Mouse (Mus musculus) thymus, adult 2 months (tissue): ENCODE data around the gene Bdnf. TPM values are rescaled to one million over a fixed set of nuclear protein-coding genes. Genes with fewer than 3 reads are reported as not detected.

Source experiments
- DNase-seq: peaks from one replicate; pipeline ENCODE4 v3.0.0; 2021
- H3K27ac ChIP-seq: fragments of 200-500 bp; 2 replicates; pipeline ENCODE4 v1.5.1; 2012; ENCODE audit warnings: low read length, control low read depth; ENCODE audit not compliant: control insufficient read depth, insufficient read depth
- H3K27me3 ChIP-seq: fragments of 200-500 bp; 2 replicates; pipeline ENCODE4 v1.6.1; 2012; ENCODE audit warnings: mild to moderate bottlenecking, low read length, moderate library complexity, mixed read lengths; ENCODE audit not compliant: control insufficient read depth, insufficient read depth
- H3K36me3 ChIP-seq: fragments of 200-500 bp; 2 replicates; pipeline ENCODE4 v1.6.1; 2012; ENCODE audit warnings: mild to moderate bottlenecking, low read length, moderate library complexity; ENCODE audit not compliant: control insufficient read depth, insufficient read depth
- H3K4me1 ChIP-seq: fragments of 200-500 bp; replicated peaks from 2 replicates; pipeline ENCODE4 v1.6.1; 2012; ENCODE audit warnings: low read length; ENCODE audit not compliant: control insufficient read depth, insufficient read depth
- H3K4me3 ChIP-seq: fragments of 200-500 bp; 2 replicates; pipeline ENCODE4 v1.5.1; 2012; ENCODE audit warnings: mild to moderate bottlenecking, low read length, control low read depth, moderate library complexity; ENCODE audit not compliant: control insufficient read depth, insufficient read depth
- CTCF ChIP-seq: fragments of 200-500 bp; IDR thresholded peaks from 2 replicates; pipeline ENCODE4 v1.5.1; 2012; ENCODE audit warnings: mild to moderate bottlenecking, control low read depth, low read length, moderate library complexity, borderline replicate concordance; ENCODE audit not compliant: control insufficient read depth, poor library complexity, insufficient read depth; ENCODE audit errors: extremely low read depth
- POLR2A ChIP-seq: fragments of 200-500 bp; IDR thresholded peaks from 2 replicates; pipeline ENCODE4 v1.6.1; 2012; ENCODE audit warnings: mild to moderate bottlenecking, low read length, control low read depth, moderate library complexity; ENCODE audit not compliant: control insufficient read depth, poor library complexity, insufficient read depth; ENCODE audit errors: extremely low read depth
- WGBS: fragments of 180-500 bp; shearing (Covaris S2); methylation state at CpG from one replicate; pipeline ENCODE4 v1.1.7; 2018; 5-methylcytosine and 5-hydroxymethylcytosine counted together
- polyA plus RNA-seq: library from polyadenylated mRNA; depleted of rRNA; stranded (reverse); fragments of >200 nt; gene quantifications from 2 replicates; pipeline ENCODE4 v1.2.3, GENCODE M21; 2012; rRNA removed

Bdnf gene
- polyA plus RNA-seq, result 0.17 and 0.24 TPM in 2 replicates

DNA sequence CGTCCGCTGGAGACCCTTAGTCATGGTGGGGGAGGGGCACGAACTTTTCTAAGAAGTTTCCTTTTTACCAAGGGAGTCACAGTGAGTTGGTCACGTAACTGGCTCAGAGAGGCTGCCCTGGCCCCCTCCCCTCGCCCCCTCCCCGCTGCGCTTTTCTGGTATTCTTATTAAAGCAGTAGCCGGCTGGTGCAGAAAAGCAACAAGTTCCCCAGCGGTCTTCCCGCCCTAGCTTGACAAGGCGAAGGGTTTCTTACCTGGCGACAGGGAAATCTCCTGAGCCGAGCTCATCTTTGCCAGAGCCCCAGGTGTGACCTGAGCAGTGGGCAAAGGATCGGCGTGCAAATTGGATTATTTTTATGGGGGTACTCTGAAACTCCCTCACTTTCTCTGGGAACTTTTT is at the start of gene Bdnf:
Gene Bdnf, plus strand, starts transcription at position 169 of the 400 bp plus-strand sequence.
- TF ChIP-seq POLR2A, result no peak
- TF ChIP-seq CTCF, result no peak
- H3K4me1 ChIP-seq, result no peaks in the 10 kb centered on the region
- peaks cover 4% of the 10 kb centered on the region; the same call in 1 of the 2 replicates for H3K27me3 ChIP-seq
- H3K27ac ChIP-seq, result no peak within 1 kb of the TSS
- H3K36me3 ChIP-seq, result no peaks in the 10 kb centered on the region
- DNase-seq, result no peak
- 7% methylated on average over 15 of the region's 15 CpGs for WGBS
- no peak within 1 kb of the TSS for H3K4me3 ChIP-seq

DNA sequence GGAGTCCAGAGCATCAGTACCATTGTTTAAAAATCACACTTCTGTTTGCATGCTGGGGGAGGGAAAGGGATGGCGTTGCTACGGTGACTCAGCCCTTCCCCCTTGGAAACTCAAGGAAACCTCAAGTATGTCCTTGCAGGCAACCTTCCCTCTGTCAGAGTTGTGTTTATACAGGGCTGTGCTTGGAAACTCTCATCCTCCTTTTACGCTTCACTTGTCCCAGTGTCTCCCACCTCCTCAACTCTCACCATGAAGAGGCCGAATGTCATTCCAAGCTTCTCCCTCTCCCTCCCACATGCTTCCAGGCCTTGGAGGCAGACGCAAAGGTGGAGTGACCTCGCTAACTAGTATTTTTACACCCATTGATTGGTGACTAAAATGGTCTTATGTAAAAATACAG is 47.6 kb upstream of the Bdnf start:
- no peaks in the 10 kb centered on the region for H3K27me3 ChIP-seq
- 85% methylated on average over 6 of the region's 6 CpGs for WGBS
- DNase-seq, result no peak

DNA sequence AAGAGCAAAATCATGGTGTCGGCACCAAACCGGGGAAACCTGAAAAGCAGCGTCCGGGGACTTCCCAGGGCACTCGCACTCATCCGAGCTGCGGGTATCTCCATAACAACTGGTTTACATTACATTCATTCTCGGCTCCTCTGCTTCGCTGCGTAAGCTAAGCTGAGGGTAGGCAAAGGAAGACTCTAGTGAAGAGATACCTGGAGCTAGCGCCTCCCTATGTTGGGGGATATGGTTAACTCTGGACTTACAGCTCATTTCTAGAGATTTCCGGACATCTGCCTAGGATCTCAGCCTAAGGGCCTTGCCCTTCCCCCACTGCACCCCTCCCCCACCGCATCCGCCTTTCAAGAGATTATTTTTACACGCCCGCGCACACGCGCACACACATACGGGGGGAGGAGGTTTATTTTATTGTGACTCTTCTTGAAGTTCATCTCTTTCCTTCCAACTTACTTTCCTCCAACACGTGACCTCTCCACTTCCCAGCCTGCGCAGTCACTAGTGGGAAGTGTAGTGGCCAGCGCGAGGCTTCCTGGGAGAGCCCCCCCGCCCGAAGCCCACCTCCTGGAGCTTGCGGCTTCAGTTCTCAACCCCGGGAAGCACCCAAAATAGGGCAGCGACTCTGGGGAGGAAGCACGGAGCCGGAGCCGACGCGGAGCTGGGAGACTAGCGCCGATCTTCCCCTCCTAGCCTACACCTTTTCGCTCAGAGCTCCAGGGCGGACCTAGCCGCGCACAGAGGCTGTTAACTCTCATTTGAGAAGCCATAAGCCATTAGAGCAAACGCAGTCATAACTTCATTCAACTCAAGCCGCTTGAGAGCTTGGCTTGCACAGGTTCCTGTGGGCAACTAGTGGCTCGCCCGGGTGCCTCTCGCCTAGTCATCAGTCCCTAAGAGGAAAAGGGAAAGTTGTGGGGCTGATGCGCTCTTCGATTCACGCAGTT is 718 bp upstream of the Bdnf start:
- TF ChIP-seq POLR2A (no peak), CTCF (no peak)
- Histone ChIP-seq H3K27ac (no peak overlapping the region), H3K4me3 (no peak overlapping the region), H3K27me3 (peaks cover 4% of the 10 kb centered on the region; the same call in 1 of the 2 replicates), H3K36me3 (no peaks in the 10 kb centered on the region), H3K4me1 (no peaks in the 10 kb centered on the region)
- no peak for DNase-seq
- 5% methylated on average over 48 of the region's 48 CpGs for WGBS

More for the DNA sequence above, 47.6 kb upstream of the Bdnf start:
- H3K4me3 ChIP-seq, result no peak overlapping the region
- H3K27ac ChIP-seq, result no peak overlapping the region
- no peaks in the 10 kb centered on the region for H3K36me3 ChIP-seq
- H3K4me1 ChIP-seq, result no peaks in the 10 kb centered on the region
- no peak for TF ChIP-seq CTCF
- no peak for TF ChIP-seq POLR2A

DNA sequence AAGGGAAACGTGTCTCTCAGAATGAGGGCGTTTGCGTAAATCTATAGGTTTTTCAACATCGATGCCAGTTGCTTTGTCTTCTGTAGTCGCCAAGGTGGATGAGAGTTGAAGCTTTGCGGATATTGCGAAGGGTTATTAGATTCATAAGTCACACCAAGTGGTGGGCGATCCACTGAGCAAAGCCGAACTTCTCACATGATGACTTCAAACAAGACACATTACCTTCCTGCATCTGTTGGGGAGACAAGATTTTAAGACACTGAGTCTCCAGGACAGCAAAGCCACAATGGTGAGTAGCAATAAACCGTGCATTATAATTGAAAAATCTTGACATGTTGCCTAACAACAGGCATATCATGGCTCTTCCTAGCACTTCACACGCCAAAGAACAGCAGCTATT is 551 bp downstream of the Bdnf start:
- DNase-seq, result no peak
- H3K27me3 ChIP-seq, result peaks cover 4% of the 10 kb centered on the region; the same call in 1 of the 2 replicates
- 22% methylated on average over 11 of the region's 11 CpGs for WGBS

DNA sequence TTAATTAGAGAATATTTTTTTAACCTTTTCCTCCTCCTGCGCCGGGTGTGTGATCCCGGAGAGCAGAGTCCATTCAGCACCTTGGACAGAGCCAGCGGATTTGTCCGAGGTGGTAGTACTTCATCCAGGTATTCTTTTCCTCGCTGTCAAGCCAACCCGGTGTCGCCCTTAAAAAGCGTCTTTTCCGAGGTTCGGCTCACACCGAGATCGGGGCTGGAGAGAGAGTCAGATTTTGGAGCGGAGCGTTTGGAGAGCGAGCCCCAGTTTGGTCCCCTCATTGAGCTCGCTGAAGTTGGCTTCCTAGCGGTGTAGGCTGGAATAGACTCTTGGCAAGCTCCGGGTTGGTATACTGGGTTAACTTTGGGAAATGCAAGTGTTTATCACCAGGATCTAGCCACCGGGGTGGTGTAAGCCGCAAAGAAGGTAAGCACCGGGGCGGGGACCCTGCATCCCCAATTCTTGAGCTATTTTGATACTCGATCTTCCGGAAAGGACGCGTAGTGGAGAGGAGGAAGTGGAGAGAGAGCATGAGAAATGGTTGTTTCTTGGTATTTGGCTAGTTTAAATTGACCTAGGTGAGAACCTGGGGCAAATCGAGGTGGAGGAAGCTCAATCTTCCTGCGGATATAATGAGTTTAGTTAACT is 1.6 kb downstream of the Bdnf start:
- no peaks in the 10 kb centered on the region for H3K4me1 ChIP-seq
- no peaks in the 10 kb centered on the region for H3K36me3 ChIP-seq
- H3K4me3 ChIP-seq, result no peak overlapping the region
- no peak for DNase-seq
- TF ChIP-seq POLR2A (no peak), CTCF (no peak)
- WGBS, result 9% methylated on average over 29 of the region's 29 CpGs
- no peak overlapping the region for H3K27ac ChIP-seq
- H3K27me3 ChIP-seq, result peaks cover 4% of the 10 kb centered on the region; the same call in 1 of the 2 replicates

More for the DNA sequence above, 551 bp downstream of the Bdnf start:
- no peaks in the 10 kb centered on the region for H3K36me3 ChIP-seq
- no peak for TF ChIP-seq CTCF
- no peak for TF ChIP-seq POLR2A
- H3K27ac ChIP-seq, result no peak overlapping the region
- no peak overlapping the region for H3K4me3 ChIP-seq
- no peaks in the 10 kb centered on the region for H3K4me1 ChIP-seq

DNA sequence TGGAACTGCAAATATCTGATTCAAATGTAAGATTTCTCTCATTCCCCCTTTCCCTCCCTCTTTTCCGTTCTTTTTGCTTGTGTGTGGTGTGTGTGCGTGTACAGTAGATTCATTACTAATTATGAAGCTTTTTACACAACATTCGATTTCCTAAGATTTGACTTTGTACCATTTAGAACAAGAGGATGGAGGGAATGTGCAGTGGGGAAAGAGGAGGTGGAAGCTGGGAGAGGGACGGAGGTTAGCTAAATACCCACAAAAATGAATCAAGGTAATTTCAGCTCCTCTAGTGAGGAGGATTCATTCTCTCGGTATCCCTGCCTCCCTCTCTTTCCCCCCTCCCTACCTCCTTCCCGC is 2.1 kb downstream of the Bdnf start:
- Histone ChIP-seq H3K4me3 (no peak overlapping the region), H3K27me3 (peaks cover 4% of the 10 kb centered on the region; the same call in 1 of the 2 replicates), H3K27ac (no peak overlapping the region), H3K4me1 (no peaks in the 10 kb centered on the region), H3K36me3 (no peaks in the 10 kb centered on the region)
- TF ChIP-seq CTCF, result no peak
- no peak for TF ChIP-seq POLR2A
- no peak for DNase-seq
- 11% methylated on average over 6 of the region's 6 CpGs for WGBS
